Mouse (Mus musculus): ENCODE results near the gene Lrch3. TPM values are rescaled to one million over a fixed set of nuclear protein-coding genes. Genes with fewer than 3 reads are reported as not detected.

The Lrch3 gene
- polyA plus RNA-seq, 1 experiment from 2014 or later = 24.5 TPM

DNA sequence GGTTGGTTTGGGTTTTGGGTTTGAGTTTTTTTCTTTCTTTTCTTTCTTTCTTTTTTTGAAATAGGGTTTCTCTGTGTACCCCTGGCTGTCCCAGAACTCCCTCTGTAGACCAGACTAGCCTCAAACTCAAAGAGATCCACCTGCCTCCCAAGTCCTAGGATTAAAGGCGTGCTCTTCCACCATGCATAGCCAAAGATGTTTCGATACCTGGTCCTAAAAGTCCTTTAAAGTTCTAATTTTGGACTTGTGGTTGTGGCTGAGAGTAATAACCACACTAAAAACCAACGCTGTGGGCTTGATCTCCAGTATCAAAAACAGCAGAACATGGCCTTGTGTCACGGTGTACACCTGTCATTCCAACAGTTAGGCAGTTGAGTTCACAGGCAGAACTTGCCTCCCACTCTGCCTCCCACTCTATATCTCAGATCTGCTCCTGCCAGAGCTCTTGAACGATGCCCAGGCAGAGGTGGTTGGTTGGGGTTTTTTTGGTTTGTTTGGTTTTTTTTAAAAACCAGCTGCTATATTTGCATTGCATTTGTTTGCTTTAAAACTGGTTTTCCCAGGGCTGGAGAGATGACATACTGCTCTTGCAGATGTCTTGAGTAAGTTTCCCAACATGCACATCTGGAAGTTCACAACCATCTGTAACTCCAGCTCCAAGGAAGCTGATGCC is 103.9 kb downstream of the Lrch3 start:
- ATAC-seq (no peak), DNase-seq (ENCODE audit: low read depth, low spot score) (no peak)
- no peaks in the 10 kb centered on the region for H3K27me3 ChIP-seq
- CTCF ChIA-PET = no interaction called here
- in situ Hi-C loops (cut with MboI; ENCODE audit: low pct_unique_long_range_greater_than_20kb) = no loop called here
- TF ChIP-seq CTCF (IDR thresholded peaks at IDR 0.05) = no peak
- POLR2A ChIA-PET = no interaction called here

DNA sequence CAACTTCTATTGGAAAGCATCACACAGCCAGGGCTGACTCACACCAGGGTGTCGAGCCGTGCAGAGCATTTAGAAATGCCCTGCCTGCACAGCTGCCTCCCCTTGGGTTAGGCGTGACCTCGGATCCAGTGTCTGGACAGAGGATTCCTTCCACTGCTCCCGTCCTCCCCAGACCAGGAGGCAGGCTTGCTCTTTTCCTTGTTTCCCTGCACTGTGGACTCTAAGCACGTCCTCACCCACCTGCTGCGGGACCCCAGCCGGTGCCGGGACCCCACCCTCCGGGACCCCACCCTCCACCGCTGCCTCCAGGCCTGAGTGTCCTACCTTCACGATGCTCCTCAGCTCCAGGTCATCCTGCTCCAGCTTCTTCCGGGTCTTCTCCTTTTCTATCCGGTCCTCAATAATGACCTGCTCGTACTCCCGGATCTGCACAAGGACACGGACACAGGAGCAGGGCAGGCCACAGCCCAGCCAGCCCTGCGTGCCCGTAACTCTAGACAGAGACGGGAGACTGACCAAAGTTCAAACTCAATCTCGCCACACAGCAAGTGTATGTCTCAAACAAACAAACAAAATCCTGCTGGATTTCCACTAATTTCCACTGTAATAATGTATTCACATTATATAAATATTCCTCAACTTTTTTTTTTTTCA is 105.3 kb downstream of the Lrch3 start:
- no peak for DNase-seq (ENCODE audit: low read depth, low spot score)
- H3K27me3 ChIP-seq = no peaks in the 10 kb centered on the region
- ATAC-seq = no peak
- no peak for TF ChIP-seq CTCF (IDR thresholded peaks at IDR 0.05)
- POLR2A ChIA-PET = no interaction called here
- in situ Hi-C loops (cut with MboI; ENCODE audit: low pct_unique_long_range_greater_than_20kb) = no loop called here
- CTCF ChIA-PET = no interaction called here

DNA sequence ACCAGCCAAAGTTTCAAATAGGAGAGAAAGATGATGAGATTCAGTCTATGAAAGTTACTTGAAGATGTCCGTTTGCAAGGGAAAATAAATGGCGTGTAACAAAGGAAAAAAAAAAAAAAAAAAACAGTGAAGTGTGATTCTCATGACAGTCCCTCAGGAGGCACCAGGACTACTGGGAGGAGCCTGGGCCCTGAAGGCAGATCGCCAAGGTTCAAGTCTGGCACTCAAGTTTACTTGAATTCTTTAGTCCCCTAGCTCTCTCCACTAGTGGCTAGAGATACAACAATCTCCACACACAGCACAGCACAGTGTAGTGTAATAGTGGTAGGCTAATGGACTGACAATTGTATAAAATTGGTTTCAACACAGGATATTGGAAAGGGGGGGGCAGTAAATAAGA is 107.5 kb downstream of the Lrch3 start:
- DNase-seq (ENCODE audit: low read depth, low spot score) = no peak

DNA sequence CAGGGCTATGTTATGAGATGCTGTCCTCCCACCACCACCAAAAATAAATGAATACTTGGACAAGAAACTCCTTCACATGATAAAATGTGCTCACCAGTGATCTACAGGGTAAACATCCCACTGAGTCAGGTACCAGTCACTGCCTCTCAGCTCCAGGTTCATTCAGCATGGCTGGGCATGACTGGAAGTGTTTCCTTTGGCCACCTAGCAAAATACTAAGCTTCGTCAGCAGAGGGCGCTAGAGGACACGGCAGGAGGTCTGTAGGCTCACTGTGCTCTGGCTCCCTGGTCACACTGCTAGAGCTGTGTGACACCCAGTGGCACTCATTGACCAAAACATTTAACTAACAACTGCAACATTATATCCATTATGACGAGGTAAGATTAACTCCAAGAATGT is 109.8 kb downstream of the Lrch3 start:
- peak; percentile 48 for DNase-seq (ENCODE audit: low read depth, low spot score)
- CTCF ChIA-PET = interaction anchor here (0.6 to 2.3 kb wide), 14 partner anchors 12 to 131 kb away, joined by 3 to 24 read pairs (median 6); partner anchors contain the start of genes Iqcg and Rpl35a
- peak; percentile 94 for TF ChIP-seq CTCF (IDR thresholded peaks at IDR 0.05)
- in situ Hi-C loops (cut with MboI; ENCODE audit: low pct_unique_long_range_greater_than_20kb) = loop anchor here (5.0 to 10.0 kb wide), 3 partner anchors 134 to 329 kb away; partner anchors contain the start of gene Smbd1
- POLR2A ChIA-PET = interaction anchor here (1.5 kb wide), 1 partner anchor 33 kb away, joined by 3 read pairs; the partner anchor contains the start of genes Iqcg and Rpl35a
- no peaks in the 10 kb centered on the region for H3K27me3 ChIP-seq
- ATAC-seq = peak; percentile 57

More for the DNA sequence above, 107.5 kb downstream of the Lrch3 start:
- no peak for TF ChIP-seq CTCF (IDR thresholded peaks at IDR 0.05)
- H3K27me3 ChIP-seq = no peaks in the 10 kb centered on the region
- no peak for ATAC-seq
- in situ Hi-C loops (cut with MboI; ENCODE audit: low pct_unique_long_range_greater_than_20kb) = loop anchor here (5.0 to 10.0 kb wide), 3 partner anchors 136 to 327 kb away; partner anchors contain the start of gene Smbd1
- POLR2A ChIA-PET = no interaction called here
- CTCF ChIA-PET = no interaction called here

DNA sequence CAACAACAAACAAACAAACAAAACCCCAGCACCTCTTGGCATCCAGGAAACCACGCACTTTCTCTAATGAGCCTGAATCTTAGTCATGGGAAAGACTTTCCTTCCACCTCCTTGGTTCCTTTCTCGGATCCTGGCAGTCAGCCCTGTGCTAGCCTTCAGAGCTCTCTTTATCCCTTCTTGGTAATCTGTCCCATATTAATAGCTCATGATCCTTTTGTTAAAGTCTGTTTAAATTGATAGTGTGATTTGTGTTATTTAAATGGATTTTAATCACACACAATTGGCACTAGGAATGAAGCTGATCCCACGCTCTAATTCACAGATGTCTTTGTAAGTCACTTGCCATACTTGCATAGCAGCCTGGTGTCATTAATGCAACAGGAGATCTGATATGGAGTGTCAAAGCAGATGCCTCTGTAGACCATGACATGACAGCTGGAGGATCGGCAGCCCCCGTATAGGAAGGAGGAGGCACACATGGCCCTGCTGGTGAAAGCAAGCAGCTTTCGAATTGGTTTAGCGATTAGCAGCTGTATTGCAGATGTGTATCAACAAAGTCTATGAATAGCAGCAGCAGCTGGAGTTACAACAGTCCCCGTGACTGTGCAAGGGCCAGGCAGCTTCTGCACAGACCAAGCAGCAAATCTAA is 110.7 kb downstream of the Lrch3 start:
- ChIA-PET POLR2A (interaction anchor here (1.5 kb wide), 1 partner anchor 32 kb away, joined by 3 read pairs; the partner anchor contains the start of genes Iqcg and Rpl35a), CTCF (interaction anchor here (0.8 to 2.3 kb wide), 11 partner anchors 13 to 131 kb away, joined by 3 to 24 read pairs (median 6); no protein-coding TSS in a partner anchor)
- ATAC-seq (no peak), DNase-seq (ENCODE audit: low read depth, low spot score) (no peak)
- H3K27me3 ChIP-seq = no peaks in the 10 kb centered on the region
- in situ Hi-C loops (cut with MboI; ENCODE audit: low pct_unique_long_range_greater_than_20kb) = loop anchor here (5.0 to 10.0 kb wide), 3 partner anchors 133 to 330 kb away; partner anchors contain the start of gene Smbd1
- TF ChIP-seq CTCF (IDR thresholded peaks at IDR 0.05) = no peak

DNA sequence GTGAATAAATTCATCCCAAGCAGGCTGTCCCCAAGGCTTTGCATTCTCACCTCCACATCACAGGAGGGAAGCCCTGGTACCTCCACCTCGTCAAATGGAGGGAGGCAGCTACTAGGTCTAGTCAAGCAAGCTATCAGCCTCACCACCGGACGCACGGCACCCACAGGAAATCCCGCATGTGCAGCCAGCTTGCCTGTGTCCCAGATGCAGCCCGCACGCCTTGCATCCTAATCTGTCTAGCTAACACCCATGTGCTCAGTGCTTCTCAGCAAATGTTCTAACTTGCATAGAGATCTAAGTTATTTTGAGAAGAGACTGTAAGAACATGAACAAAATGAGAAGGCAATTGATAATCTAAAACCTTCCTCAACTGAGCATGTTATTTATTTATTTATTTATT is 112.5 kb downstream of the Lrch3 start:
- ChIA-PET CTCF (interaction anchor here (1.4 kb wide), 1 partner anchor 129 kb away, joined by 3 read pairs; no protein-coding TSS in a partner anchor), POLR2A (no interaction called here)
- ATAC-seq (no peak), DNase-seq (ENCODE audit: low read depth, low spot score) (no peak)
- in situ Hi-C loops (cut with MboI; ENCODE audit: low pct_unique_long_range_greater_than_20kb) = loop anchor here (10.0 kb wide), 2 partner anchors 212 to 332 kb away; partner anchors contain the start of gene Smbd1
- no peak for TF ChIP-seq CTCF (IDR thresholded peaks at IDR 0.05)
- no peaks in the 10 kb centered on the region for H3K27me3 ChIP-seq

DNA sequence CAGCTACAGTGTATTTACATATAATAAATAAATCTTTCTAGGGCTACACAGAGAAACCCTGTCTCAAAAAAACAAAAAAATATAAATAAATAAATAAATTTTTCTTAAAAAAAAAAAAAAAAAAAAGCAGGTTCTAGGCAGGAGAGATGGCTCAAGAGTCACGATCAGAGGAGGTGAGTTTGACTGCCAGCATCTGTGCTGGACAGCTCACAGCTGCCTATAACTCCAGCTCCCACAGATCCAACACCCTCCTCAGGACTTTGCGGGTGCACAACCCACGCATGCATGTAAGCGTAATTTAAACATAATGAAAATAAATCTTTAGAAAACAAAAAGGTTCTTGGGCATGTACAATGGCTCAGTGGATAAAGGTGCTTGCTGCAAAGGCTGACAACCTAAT is 122.1 kb downstream of the Lrch3 start:
- ChIA-PET POLR2A (no interaction called here), CTCF (no interaction called here)
- DNase-seq (ENCODE audit: low read depth, low spot score) = no peak
- in situ Hi-C loops (cut with MboI; ENCODE audit: low pct_unique_long_range_greater_than_20kb) = no loop called here
- ATAC-seq = no peak
- no peaks in the 10 kb centered on the region for H3K27me3 ChIP-seq
- TF ChIP-seq CTCF (IDR thresholded peaks at IDR 0.05) = no peak

DNA sequence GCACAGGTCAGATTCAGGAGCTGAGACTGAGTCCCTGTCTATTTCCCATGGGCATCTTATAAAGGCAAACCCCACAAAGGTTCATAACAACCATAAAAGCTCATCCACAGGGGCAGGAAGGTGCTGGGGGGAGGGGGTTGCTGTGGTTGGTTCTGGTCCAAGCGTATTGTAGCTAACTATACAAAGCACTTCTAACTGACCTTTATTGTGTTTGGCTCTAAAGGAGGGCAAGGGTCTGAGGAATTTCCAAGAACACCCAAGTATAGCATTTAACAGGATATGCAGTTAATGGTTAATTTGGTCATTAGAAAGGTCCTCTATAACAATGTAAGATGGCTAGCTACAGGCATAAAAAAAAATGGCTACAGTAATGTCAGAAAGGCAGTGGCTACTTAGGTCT is 128.8 kb downstream of the Lrch3 start:
- ChIA-PET POLR2A (no interaction called here), CTCF (interaction anchor here (2.2 to 6.0 kb wide), 2 partner anchors 12 to 19 kb away, joined by 7 to 24 read pairs; no protein-coding TSS in a partner anchor)
- no peak for ATAC-seq
- in situ Hi-C loops (cut with MboI; ENCODE audit: low pct_unique_long_range_greater_than_20kb) = no loop called here
- no peaks in the 10 kb centered on the region for H3K27me3 ChIP-seq
- no peak for TF ChIP-seq CTCF (IDR thresholded peaks at IDR 0.05)
- no peak for DNase-seq (ENCODE audit: low read depth, low spot score)

DNA sequence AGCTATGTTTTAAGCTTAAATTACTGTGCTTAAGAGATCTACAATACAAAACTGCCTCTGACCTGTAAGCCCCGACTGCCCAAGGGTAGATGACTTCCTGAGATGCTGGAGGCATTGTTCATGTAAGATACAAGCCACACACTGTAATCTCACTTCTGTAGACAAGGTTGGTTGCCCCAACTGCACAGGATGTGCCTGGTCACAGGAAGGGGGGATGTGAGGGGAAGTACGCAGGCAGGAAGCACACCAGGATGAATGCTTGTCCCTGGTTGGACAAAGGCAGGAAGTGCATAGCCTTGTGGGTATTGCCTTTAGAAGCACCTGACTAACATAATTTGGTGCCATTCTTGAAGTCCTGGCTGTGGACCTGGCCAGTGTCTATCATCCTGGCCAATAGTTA is 129.4 kb downstream of the Lrch3 start:
- in situ Hi-C loops (cut with MboI; ENCODE audit: low pct_unique_long_range_greater_than_20kb) = no loop called here

DNA sequence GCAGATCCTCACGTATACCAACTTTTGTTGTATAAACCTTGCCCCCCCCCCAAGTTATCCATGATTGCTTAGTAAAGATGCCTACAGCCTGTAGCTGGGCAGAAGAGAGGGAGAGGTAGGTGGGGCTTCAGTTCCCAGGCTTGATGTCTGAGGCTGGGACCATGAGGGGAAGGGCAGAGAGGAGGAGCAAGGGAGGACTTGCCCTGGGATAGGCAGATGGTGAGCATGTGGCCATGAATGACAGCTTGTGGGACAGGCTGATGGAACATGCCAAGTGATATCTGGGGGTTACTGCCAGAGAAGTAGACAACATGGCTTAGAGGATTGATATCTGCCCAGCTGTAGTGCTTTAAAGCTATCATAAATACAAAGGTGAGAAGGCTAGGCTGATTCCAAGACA is 134.1 kb downstream of the Lrch3 start:
- no peaks in the 10 kb centered on the region for H3K27me3 ChIP-seq
- no peak for DNase-seq (ENCODE audit: low read depth, low spot score)
- in situ Hi-C loops (cut with MboI; ENCODE audit: low pct_unique_long_range_greater_than_20kb) = no loop called here
- no peak for TF ChIP-seq CTCF (IDR thresholded peaks at IDR 0.05)
- CTCF ChIA-PET = interaction anchor here (0.9 to 2.0 kb wide), 2 partner anchors 19 to 24 kb away, joined by 3 to 6 read pairs; no protein-coding TSS in a partner anchor
- ATAC-seq = no peak
- POLR2A ChIA-PET = no interaction called here

More for the DNA sequence above, 129.4 kb downstream of the Lrch3 start:
- no peaks in the 10 kb centered on the region for H3K27me3 ChIP-seq
- no peak for DNase-seq (ENCODE audit: low read depth, low spot score)
- ChIA-PET CTCF (interaction anchor here (0.6 to 6.0 kb wide), 3 partner anchors 12 to 40 kb away, joined by 3 to 24 read pairs (median 7); no protein-coding TSS in a partner anchor), POLR2A (interaction anchor here (0.6 kb wide), 1 partner anchor 106 kb away, joined by 4 read pairs; no protein-coding TSS in a partner anchor)
- TF ChIP-seq CTCF (IDR thresholded peaks at IDR 0.05) = no peak
- no peak for ATAC-seq
